Mouse (Mus musculus) neural tube, embryonic 15.5 days (tissue): ENCODE data around the gene Hoxc9. TPM values are rescaled to one million over a fixed set of nuclear protein-coding genes. Genes with fewer than 3 reads are reported as not detected.

Experiments used
- ATAC-seq: fragments of 200-750 bp; cut with Nextera tagmentation; 2 replicates; pipeline ENCODE4 v1.8.0; 2017; ENCODE audit warnings: mild to moderate bottlenecking, moderate TSS enrichment, moderate library complexity; ENCODE audit not compliant: low FRiP score
- H3K27ac ChIP-seq: fragments of 300-500 bp; sonication (generic); replicated peaks from 2 replicates; pipeline ENCODE4 v1.5.1; 2015; ENCODE audit warnings: mild to moderate bottlenecking, inconsistent platforms
- H3K27me3 ChIP-seq: fragments of 300-500 bp; sonication (generic); replicated peaks from 2 replicates; pipeline ENCODE4 v1.6.1; 2015; ENCODE audit warnings: inconsistent platforms
- H3K36me3 ChIP-seq: fragments of 300-500 bp; sonication (generic); 2 replicates; pipeline ENCODE4 v1.6.1; 2015; ENCODE audit warnings: inconsistent platforms
- H3K4me1 ChIP-seq: fragments of 300-500 bp; sonication (generic); 2 replicates; pipeline ENCODE4 v1.6.1; 2015; ENCODE audit warnings: inconsistent platforms
- H3K4me2 ChIP-seq: fragments of 300-500 bp; sonication (generic); 2 replicates; pipeline ENCODE4 v1.6.1; 2015; ENCODE audit warnings: inconsistent platforms, mild to moderate bottlenecking, moderate library complexity
- H3K4me3 ChIP-seq: fragments of 300-500 bp; sonication (generic); replicated peaks from 2 replicates; pipeline ENCODE4 v1.5.1; 2015; ENCODE audit warnings: mild to moderate bottlenecking, inconsistent platforms
- H3K9ac ChIP-seq: fragments of 300-500 bp; sonication (generic); replicated peaks from 2 replicates; pipeline ENCODE4 v1.6.1; 2015; ENCODE audit warnings: mild to moderate bottlenecking, inconsistent platforms
- H3K9me3 ChIP-seq: fragments of 300-500 bp; sonication (generic); replicated peaks from 2 replicates; pipeline ENCODE4 v1.6.1; 2016; ENCODE audit warnings: inconsistent platforms
- WGBS: fragments of 180-500 bp; shearing (Covaris S2); methylation state at CpG from one replicate; pipeline ENCODE4 v1.1.7; 2015; ENCODE audit warnings: mixed read lengths; 5-methylcytosine and 5-hydroxymethylcytosine counted together
- polyA plus RNA-seq: library from polyadenylated mRNA; unstranded; fragments of >200 nt; fragmentation: Nextera tagmentation; extraction: Ambion mirVana; gene quantifications from 2 replicates; pipeline ENCODE4 v1.2.1, GENCODE M21; 2015

Hoxc9 gene
- polyA plus RNA-seq, 1 experiment from 2014 or later = 30.9 TPM

GRCm38 (mm10) chr15:102980912-102981311 lies 4.7 kb downstream of the Hoxc9 start:
- Histone ChIP-seq H3K27ac (peak overlapping the region; percentile 95), H3K9me3 (no peaks in the 10 kb centered on the region), H3K9ac (peak overlapping the region; percentile 93), H3K4me2 (peak overlapping the region; percentile 70), H3K36me3 (no peaks in the 10 kb centered on the region), H3K4me3 (peak overlapping the region; percentile 64), H3K27me3 (peaks cover 16% of the 10 kb centered on the region; the same call in 1 of the 2 replicates), H3K4me1 (peaks cover 52% of the 10 kb centered on the region)
- WGBS = under 1% methylated on average over 14 of the region's 14 CpGs
- ATAC-seq = no peak

- Histone ChIP-seq H3K9ac (peak overlapping the region; percentile 93), H3K4me1 (peaks cover 59% of the 10 kb centered on the region), H3K4me2 (peak overlapping the region; percentile 70), H3K27me3 (peaks cover 16% of the 10 kb centered on the region; the same call in 1 of the 2 replicates), H3K9me3 (no peaks in the 10 kb centered on the region), H3K36me3 (no peaks in the 10 kb centered on the region), H3K27ac (peak overlapping the region; percentile 95), H3K4me3 (peak overlapping the region; percentile 64)
- under 1% methylated on average over 88 of the region's 88 CpGs for WGBS
- 0 out of 2 replicates have a peak, but pooled peaks have one; percentile 10 for ATAC-seq
Observed at GRCm38 (mm10) chr15:102981379-102982288, 5.4 kb downstream of the Hoxc9 start.

- H3K27ac ChIP-seq = peak overlapping the region; percentile 76
- H3K4me1 ChIP-seq = peaks cover 72% of the 10 kb centered on the region
- H3K27me3 ChIP-seq = peaks cover 8% of the 10 kb centered on the region; the same call in 1 of the 2 replicates
- no peak for ATAC-seq
- H3K9me3 ChIP-seq = no peaks in the 10 kb centered on the region
- peak overlapping the region; percentile 70 for H3K4me2 ChIP-seq
- WGBS = 3% methylated on average over 12 of the region's 12 CpGs
- no peaks in the 10 kb centered on the region for H3K36me3 ChIP-seq
- H3K4me3 ChIP-seq = peak overlapping the region; percentile 64
- peak overlapping the region; percentile 58 for H3K9ac ChIP-seq
Observed at GRCm38 (mm10) chr15:102983716-102984115, 7.5 kb downstream of the Hoxc9 start.

GRCm38 (mm10) chr15:102984521-102984920 lies 8.3 kb downstream of the Hoxc9 start:
- H3K9me3 ChIP-seq = no peaks in the 10 kb centered on the region
- H3K27ac ChIP-seq = peak overlapping the region; percentile 75
- no peaks in the 10 kb centered on the region for H3K36me3 ChIP-seq
- 3% methylated on average over 10 of the region's 10 CpGs for WGBS
- H3K4me1 ChIP-seq = peaks cover 76% of the 10 kb centered on the region
- peak overlapping the region; percentile 70 for H3K4me2 ChIP-seq
- peaks cover 2% of the 10 kb centered on the region; the same call in 1 of the 2 replicates for H3K27me3 ChIP-seq
- ATAC-seq = no peak
- peak overlapping the region; percentile 64 for H3K4me3 ChIP-seq
- H3K9ac ChIP-seq = peak overlapping the region; percentile 58

- Histone ChIP-seq H3K9me3 (no peaks in the 10 kb centered on the region), H3K4me1 (peaks cover 76% of the 10 kb centered on the region), H3K27me3 (peaks cover 2% of the 10 kb centered on the region; the same call in 1 of the 2 replicates), H3K4me3 (peak overlapping the region; percentile 64), H3K9ac (peak overlapping the region; percentile 58), H3K36me3 (no peaks in the 10 kb centered on the region), H3K27ac (peak overlapping the region; percentile 75), H3K4me2 (peak overlapping the region; percentile 70)
- WGBS = 10% methylated on average over 3 of the region's 3 CpGs
- ATAC-seq = no peak
Observed at GRCm38 (mm10) chr15:102984925-102985324, 8.7 kb downstream of the Hoxc9 start.

GRCm38 (mm10) chr15:102987124-102987833 lies 11.0 kb downstream of the Hoxc9 start:
- peak overlapping the region; percentile 30; the same call in 1 of the 2 replicates for H3K9ac ChIP-seq
- H3K27ac ChIP-seq = peak overlapping the region; percentile 75
- peaks cover 2% of the 10 kb centered on the region; the same call in 1 of the 2 replicates for H3K27me3 ChIP-seq
- H3K4me1 ChIP-seq = peaks cover 91% of the 10 kb centered on the region
- WGBS = 3% methylated on average over 21 of the region's 21 CpGs
- ATAC-seq = peak; percentile 32; the same call in 1 of the 2 replicates
- peak overlapping the region; percentile 19 for H3K4me3 ChIP-seq
- no peaks in the 10 kb centered on the region for H3K9me3 ChIP-seq
- H3K36me3 ChIP-seq = no peaks in the 10 kb centered on the region
- peak overlapping the region; percentile 70 for H3K4me2 ChIP-seq

GRCm38 (mm10) chr15:102988078-102988477 lies 11.8 kb downstream of the Hoxc9 start:
- H3K27me3 ChIP-seq = peaks cover 2% of the 10 kb centered on the region; the same call in 1 of the 2 replicates
- H3K4me3 ChIP-seq = peak overlapping the region; percentile 19; the same call in 1 of the 2 replicates
- WGBS = 31% methylated on average over 5 of the region's 5 CpGs
- peaks cover 92% of the 10 kb centered on the region for H3K4me1 ChIP-seq
- no peak for ATAC-seq
- H3K36me3 ChIP-seq = no peaks in the 10 kb centered on the region
- H3K9me3 ChIP-seq = no peaks in the 10 kb centered on the region
- peak overlapping the region; percentile 75; the same call in 1 of the 2 replicates for H3K27ac ChIP-seq
- 0 out of 2 replicates have a peak overlapping the region, but pooled peaks have one; percentile 30 for H3K9ac ChIP-seq
- H3K4me2 ChIP-seq = peak overlapping the region; percentile 70

- H3K4me2 ChIP-seq = peak within 1 kb of the TSS; percentile 82
- peak within 1 kb of the TSS; percentile 89 for H3K27ac ChIP-seq
- H3K9me3 ChIP-seq = no peaks in the 10 kb centered on the region
- H3K4me1 ChIP-seq = peaks cover 85% of the 10 kb centered on the region
- 2% methylated on average over 66 of the region's 69 CpGs for WGBS
- peak; percentile 57 for ATAC-seq
- peak within 1 kb of the TSS; percentile 52 for H3K4me3 ChIP-seq
- no peaks in the 10 kb centered on the region for H3K36me3 ChIP-seq
- peaks cover 2% of the 10 kb centered on the region; the same call in 1 of the 2 replicates for H3K27me3 ChIP-seq
- peak within 1 kb of the TSS; percentile 64 for H3K9ac ChIP-seq
Observed at GRCm38 (mm10) chr15:102990461-102991397, 14.5 kb downstream of the Hoxc9 start, which contains the start of gene Hoxc8. TSS of gene Hoxc8 (plus strand) at chr15:102990607.

- Histone ChIP-seq H3K9ac (peak overlapping the region; percentile 64), H3K4me3 (peak overlapping the region; percentile 52), H3K27ac (peak overlapping the region; percentile 89), H3K4me1 (peaks cover 84% of the 10 kb centered on the region), H3K4me2 (peak overlapping the region; percentile 82), H3K9me3 (no peaks in the 10 kb centered on the region), H3K36me3 (no peaks in the 10 kb centered on the region), H3K27me3 (peaks cover 2% of the 10 kb centered on the region; the same call in 1 of the 2 replicates)
- 9% methylated on average over 7 of the region's 7 CpGs for WGBS
- ATAC-seq = no peak
Observed at GRCm38 (mm10) chr15:102991782-102992181, 15.5 kb downstream of the Hoxc9 start.

GRCm38 (mm10) chr15:102992206-102992605 lies 16.0 kb downstream of the Hoxc9 start:
- Histone ChIP-seq H3K4me3 (peak overlapping the region; percentile 52), H3K27ac (peak overlapping the region; percentile 89)
- 7% methylated on average over 11 of the region's 11 CpGs for WGBS

More at GRCm38 (mm10) chr15:102992206-102992605, 16.0 kb downstream of the Hoxc9 start:
- H3K4me1 ChIP-seq = peaks cover 82% of the 10 kb centered on the region
- H3K9me3 ChIP-seq = no peaks in the 10 kb centered on the region
- no peaks in the 10 kb centered on the region for H3K36me3 ChIP-seq
- peaks cover 2% of the 10 kb centered on the region; the same call in 1 of the 2 replicates for H3K27me3 ChIP-seq
- ATAC-seq = no peak
- H3K9ac ChIP-seq = peak overlapping the region; percentile 64
- H3K4me2 ChIP-seq = peak overlapping the region; percentile 82
